In genomic region chr16:76354841-76355240, GRCm38 (mm10) we compare ENCODE assay signal across 13 mouse cellular contexts. TPM values are rescaled to one million over a fixed set of nuclear protein-coding genes. Genes with fewer than 3 reads are reported as not detected.
DNase-seq lines count a peak whose midpoint lies in the region; ATAC-seq and TF ChIP-seq lines count a peak whose summit lies in the region.
"Had no signal": no experiment of that assay in that cellular context is flagged by ENCODE, and none has a peak within 500 bp of the region (broad histone marks: within the 10 kb centered on the region; RNA-seq: fewer than 3 reads in every experiment).

No protein-coding gene starts in this region.

- H3K36me3 ChIP-seq in intestine, postnatal 0 days (ENCODE audit: control insufficient read depth, insufficient read depth) = peaks cover 10% of the 10 kb centered on the region
- H3K36me3 ChIP-seq in intestine, embryonic 15.5 days = no peaks in the 10 kb centered on the region; the same call in 1 of the 2 replicates
- H3K36me3 ChIP-seq in liver, embryonic 15.5 days (replicated peaks) = peaks cover 21% of the 10 kb centered on the region
- no peaks in the 10 kb centered on the region for H3K36me3 ChIP-seq in midbrain, embryonic 15.5 days (replicated peaks)
- H3K36me3 ChIP-seq: midbrain, embryonic 12.5 days; stomach, embryonic 15.5 days had no signal

- 30% methylated on average over 3 of the region's 3 CpGs for WGBS in intestine, postnatal 0 days
- 38% methylated on average over 3 of the region's 3 CpGs for WGBS in intestine, embryonic 15.5 days
- 24% methylated on average over 3 of the region's 3 CpGs for WGBS in liver, embryonic 15.5 days (ENCODE audit: insufficient replicate concordance)
- WGBS in midbrain, embryonic 15.5 days = 81% methylated on average over 3 of the region's 3 CpGs

- no peak for ATAC-seq in intestine, postnatal 0 days
- ATAC-seq in intestine, embryonic 15.5 days = no peak
- peak; percentile 85 for ATAC-seq in liver, embryonic 15.5 days (ENCODE audit: insufficient read depth)
- no peak for ATAC-seq in midbrain, embryonic 15.5 days (replicated peaks)

- H3K27ac ChIP-seq in intestine, postnatal 0 days (ENCODE audit: low read depth, low read length) = 0 out of 2 replicates have a peak overlapping the region, but pooled peaks have one; percentile 2
- no peak overlapping the region for H3K27ac ChIP-seq in intestine, embryonic 15.5 days
- H3K27ac ChIP-seq in liver, embryonic 15.5 days (replicated peaks) = no peak overlapping the region; the same call in 1 of the 2 replicates
- H3K27ac ChIP-seq in midbrain, embryonic 15.5 days = no peak overlapping the region
- H3K27ac ChIP-seq: limb, embryonic 10.5 days; midbrain, embryonic 12.5 days; neural tube, embryonic 13.5 days; stomach, embryonic 15.5 days had no signal

- H3K27me3 ChIP-seq in intestine, postnatal 0 days (replicated peaks; ENCODE audit: control insufficient read depth, insufficient read depth, low read length) = no peaks in the 10 kb centered on the region
- no peaks in the 10 kb centered on the region for H3K27me3 ChIP-seq in intestine, embryonic 15.5 days (replicated peaks)
- H3K27me3 ChIP-seq in liver, embryonic 15.5 days = no peaks in the 10 kb centered on the region
- H3K27me3 ChIP-seq in midbrain, embryonic 15.5 days (replicated peaks) = no peaks in the 10 kb centered on the region
- H3K27me3 ChIP-seq: midbrain, embryonic 12.5 days; neural tube, embryonic 13.5 days; stomach, embryonic 15.5 days had no signal

- H3K9ac ChIP-seq in intestine, postnatal 0 days (ENCODE audit: low read depth, low read length) = no peak overlapping the region
- no peak overlapping the region for H3K9ac ChIP-seq in intestine, embryonic 15.5 days
- no peak overlapping the region for H3K9ac ChIP-seq in liver, embryonic 15.5 days
- H3K9ac ChIP-seq in midbrain, embryonic 15.5 days = no peak overlapping the region
- H3K9ac ChIP-seq: midbrain, embryonic 12.5 days; neural tube, embryonic 13.5 days; stomach, embryonic 15.5 days had no signal

- H3K4me3 ChIP-seq in intestine, postnatal 0 days (ENCODE audit: low read depth, low read length) = no peak overlapping the region
- no peak overlapping the region for H3K4me3 ChIP-seq in intestine, embryonic 15.5 days (replicated peaks)
- H3K4me3 ChIP-seq in liver, embryonic 15.5 days (replicated peaks) = no peak overlapping the region
- H3K4me3 ChIP-seq in midbrain, embryonic 15.5 days = no peak overlapping the region
- H3K4me3 ChIP-seq: limb, embryonic 10.5 days; midbrain, embryonic 12.5 days; neural tube, embryonic 13.5 days; stomach, embryonic 15.5 days had no signal

- no peak overlapping the region for H3K4me2 ChIP-seq in intestine, postnatal 0 days (replicated peaks; ENCODE audit: low read depth)
- H3K4me2 ChIP-seq in intestine, embryonic 15.5 days (replicated peaks) = no peak overlapping the region
- H3K4me2 ChIP-seq in liver, embryonic 15.5 days = peak overlapping the region; percentile 49
- H3K4me2 ChIP-seq in midbrain, embryonic 15.5 days = no peak overlapping the region
- H3K4me2 ChIP-seq: midbrain, embryonic 12.5 days; neural tube, embryonic 13.5 days; stomach, embryonic 15.5 days had no signal

- H3K4me1 ChIP-seq in intestine, postnatal 0 days (replicated peaks; ENCODE audit: control insufficient read depth, insufficient read depth, low read length) = peaks cover 17% of the 10 kb centered on the region
- peaks cover 8% of the 10 kb centered on the region; the same call in 1 of the 2 replicates for H3K4me1 ChIP-seq in intestine, embryonic 15.5 days (replicated peaks)
- peaks cover 41% of the 10 kb centered on the region for H3K4me1 ChIP-seq in liver, embryonic 15.5 days (replicated peaks)
- H3K4me1 ChIP-seq in midbrain, embryonic 15.5 days = peaks cover 4% of the 10 kb centered on the region; the same call in 1 of the 2 replicates
- H3K4me1 ChIP-seq: stomach, embryonic 15.5 days had no signal

- peak; percentile 60 for DNase-seq in CD4-positive helper T cell, adult 2 months (ENCODE audit: low read depth, low spot score)
- DNase-seq in c-Kit-positive CD71-positive TER-119-positive erythroid progenitor cells, embryonic 14.5 days (ENCODE audit: low spot score) = peak; percentile 63
- DNase-seq in kidney, postnatal 10 days = no peak
- no peak for DNase-seq in layer of hippocampus, adult 18-20 months (ENCODE audit: low spot score in 2 of 2)
- DNase-seq: kidney, postnatal 4 days had no signal

- no peak for TF ChIP-seq CTCF in intestine, postnatal 0 days (IDR thresholded peaks at IDR 0.05; ENCODE audit: low read depth)

- no peaks in the 10 kb centered on the region for H3K9me3 ChIP-seq in intestine, postnatal 0 days (ENCODE audit: control insufficient read depth)
- no peaks in the 10 kb centered on the region for H3K9me3 ChIP-seq in intestine, embryonic 15.5 days
- H3K9me3 ChIP-seq in liver, embryonic 15.5 days (replicated peaks) = no peaks in the 10 kb centered on the region
- H3K9me3 ChIP-seq in midbrain, embryonic 15.5 days = no peaks in the 10 kb centered on the region
- H3K9me3 ChIP-seq: limb, embryonic 10.5 days; midbrain, embryonic 12.5 days; neural tube, embryonic 13.5 days; stomach, embryonic 15.5 days had no signal

RNA-seq across cellular contexts. Expression of gene Nrip1, which starts 18.8 kb away (rescaled TPM):
- 27.8 and 31.1 TPM in 2 replicates for polyA plus RNA-seq in intestine, postnatal 0 days (2015; fragmentation: Nextera tagmentation; extraction: Ambion mirVana)
- 34.5 and 36.6 TPM in 2 replicates for polyA plus RNA-seq in intestine, embryonic 15.5 days (2015; fragmentation: Nextera tagmentation; extraction: Ambion mirVana)
- polyA plus RNA-seq in liver, embryonic 15.5 days (2015; fragmentation: Nextera tagmentation; extraction: Ambion mirVana) = 19.1 and 19.9 TPM in 2 replicates
- polyA plus RNA-seq in midbrain, embryonic 15.5 days (2015; fragmentation: Nextera tagmentation; extraction: Ambion mirVana) = 34.8 and 38.3 TPM in 2 replicates
- total RNA-seq in layer of hippocampus, adult 18-20 months (2021) = 10 to 100 TPM; 58.0 to 58.7 TPM

Comparison
In these comparisons a context has a peak if more than half of its experiments do, and no peak if none do; other contexts are left out.
1. DNase-seq: peak in CD4-positive helper T cell, adult 2 months (single experiment) and c-Kit-positive CD71-positive TER-119-positive erythroid progenitor cells, embryonic 14.5 days (single experiment); none in kidney, postnatal 10 days (single experiment) and layer of hippocampus, adult 18-20 months (0 of 2).